In the genomic region with DNA sequence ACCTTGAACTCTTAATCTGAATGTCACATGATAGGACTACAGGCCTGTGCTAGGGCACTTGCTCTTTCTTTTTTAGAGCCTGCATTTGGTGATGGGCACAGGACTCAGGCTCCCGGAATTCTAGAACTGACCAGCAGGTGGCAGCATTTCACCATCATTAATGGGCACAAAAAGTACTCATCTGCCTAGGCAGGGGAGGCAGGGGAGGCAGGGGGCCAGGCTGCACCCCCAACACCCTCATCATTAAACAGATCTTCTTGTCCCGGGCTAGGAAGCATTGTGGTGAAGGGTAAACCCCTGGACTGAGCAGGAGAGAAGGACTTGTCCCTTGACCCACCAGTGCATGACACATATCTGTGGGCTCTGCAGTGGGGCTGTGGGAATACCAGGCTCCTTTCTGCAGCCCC, we compare ENCODE assay signal across 9 mouse cellular contexts. TPM values are rescaled to one million over a fixed set of nuclear protein-coding genes. Genes with fewer than 3 reads are reported as not detected.
DNase-seq lines count a peak whose midpoint lies in the region; ATAC-seq and TF ChIP-seq lines count a peak whose summit lies in the region.
"Had no signal": no experiment of that assay in that cellular context is flagged by ENCODE, and none has a peak within 500 bp of the region (broad histone marks: within the 10 kb centered on the region; RNA-seq: fewer than 3 reads in every experiment).

No protein-coding gene starts in this region.

- no peak overlapping the region for H3K4me3 ChIP-seq in ES-Bruce4 (ENCODE audit: low read depth, low read length)
- H3K4me3 ChIP-seq in embryonic facial prominence, embryonic 10.5 days: no peak overlapping the region
- no peak overlapping the region for H3K4me3 ChIP-seq in heart, postnatal 0 days (ENCODE audit: low read depth, low read length)
- H3K4me3 ChIP-seq in layer of hippocampus, adult 2 months: no peak overlapping the region

- no peak overlapping the region for H3K9ac ChIP-seq in ES-Bruce4 (ENCODE audit: low read depth, poor library complexity, severe bottlenecking)
- no peak overlapping the region for H3K9ac ChIP-seq in heart, postnatal 0 days (replicated peaks; ENCODE audit: low read depth, low read length)

- no peaks in the 10 kb centered on the region for H3K9me3 ChIP-seq in ES-Bruce4 (replicated peaks; ENCODE audit: control insufficient read depth, insufficient read depth, low read length, poor library complexity, severe bottlenecking)
- no peaks in the 10 kb centered on the region for H3K9me3 ChIP-seq in embryonic facial prominence, embryonic 10.5 days
- no peaks in the 10 kb centered on the region for H3K9me3 ChIP-seq in heart, postnatal 0 days (replicated peaks; ENCODE audit: control insufficient read depth, low read length)

- H3K27ac ChIP-seq in ES-Bruce4 (ENCODE audit: insufficient read depth, low read length): no peak overlapping the region
- no peak overlapping the region for H3K27ac ChIP-seq in embryonic facial prominence, embryonic 10.5 days (replicated peaks)
- H3K27ac ChIP-seq in heart, postnatal 0 days (ENCODE audit: low read depth): no peak overlapping the region
- H3K27ac ChIP-seq in layer of hippocampus, adult 2 months: no peak overlapping the region

- no peaks in the 10 kb centered on the region for H3K36me3 ChIP-seq in ES-Bruce4 (ENCODE audit: control insufficient read depth, insufficient read depth, low read length, poor library complexity, severe bottlenecking)
- no peaks in the 10 kb centered on the region for H3K36me3 ChIP-seq in embryonic facial prominence, embryonic 10.5 days (replicated peaks)
- H3K36me3 ChIP-seq in heart, postnatal 0 days (replicated peaks; ENCODE audit: control insufficient read depth, insufficient read depth, low read length): no peaks in the 10 kb centered on the region

- peak; percentile 79 for DNase-seq in adrenal gland, postnatal 14 days
- DNase-seq in embryonic facial prominence, embryonic 10.5 days (ENCODE audit: low spot score): peak; percentile 79
- DNase-seq in heart, postnatal 0 days (ENCODE audit: low spot score): no peak
- DNase-seq in layer of hippocampus, adult 2 months (ENCODE audit: low spot score in 2 of 2): peak; percentile 68 to 90
- DNase-seq in lung, postnatal 10 days: peak; percentile 73
- DNase-seq in right cerebral cortex, adult 18-20 months: peak; percentile 67

- TF ChIP-seq EP300 in ES-Bruce4 (IDR thresholded peaks at IDR 0.05; ENCODE audit: insufficient read depth, low read depth, low read length): no peak
- TF ChIP-seq EP300 in heart, postnatal 0 days (IDR thresholded peaks at IDR 0.05; ENCODE audit: low read depth): no peak

- 8% methylated on average over 2 of the region's 2 CpGs for WGBS in embryonic facial prominence, embryonic 10.5 days
- WGBS in heart, postnatal 0 days: 0% methylated on average over 2 of the region's 2 CpGs

- no peak for TF ChIP-seq POLR2A in ES-Bruce4 (IDR thresholded peaks at IDR 0.05; ENCODE audit: insufficient read depth, low read length)

- H3K4me1 ChIP-seq in ES-Bruce4 (ENCODE audit: control insufficient read depth, insufficient read depth, low read length): no peaks in the 10 kb centered on the region
- peaks cover 3% of the 10 kb centered on the region; the same call in 1 of the 2 replicates for H3K4me1 ChIP-seq in embryonic facial prominence, embryonic 10.5 days
- no peaks in the 10 kb centered on the region for H3K4me1 ChIP-seq in heart, postnatal 0 days (ENCODE audit: control insufficient read depth, insufficient read depth)

- ATAC-seq in heart, postnatal 0 days (ENCODE audit: insufficient read depth, low read depth): no peak
- no peak for ATAC-seq in megakaryocyte-erythroid progenitor cell, adult 5-6 weeks (replicated peaks; ENCODE audit: low FRiP score, low TSS enrichment, poor library complexity, severe bottlenecking)

- H3K4me2 ChIP-seq in heart, postnatal 0 days (ENCODE audit: low read depth, low read length): no peak overlapping the region

- H3K27me3 ChIP-seq in ES-Bruce4 (ENCODE audit: control insufficient read depth, insufficient read depth, low read length, poor library complexity, severe bottlenecking): no peaks in the 10 kb centered on the region
- peaks cover 8% of the 10 kb centered on the region; the same call in 1 of the 2 replicates for H3K27me3 ChIP-seq in embryonic facial prominence, embryonic 10.5 days (replicated peaks; ENCODE audit: low read depth, poor library complexity, severe bottlenecking)
- no peaks in the 10 kb centered on the region for H3K27me3 ChIP-seq in heart, postnatal 0 days (ENCODE audit: control insufficient read depth, insufficient read depth, low read length)

- peak; percentile 61 for TF ChIP-seq CTCF in ES-Bruce4 (IDR thresholded peaks at IDR 0.05; ENCODE audit: low read depth, low read length)
- TF ChIP-seq CTCF in heart, postnatal 0 days (IDR thresholded peaks at IDR 0.05; ENCODE audit: low read depth): peak; percentile 72
- peak; percentile 91 for TF ChIP-seq CTCF in layer of hippocampus, adult 2 months (conservative IDR thresholded peaks at IDR 0.05)

RNA-seq across cellular contexts. Expression of a gene that starts 29.0 kb away (rescaled TPM):
- 1.3 TPM in 2 replicates for polyA plus RNA-seq in ES-Bruce4 (2011; ENCODE audit: insufficient read depth, insufficient read length, low read depth, missing spikeins)
- total RNA-seq in adrenal gland, postnatal 14 days (2021): 0.19 TPM in 1 of 2 replicates, not detected in the other
- 4.4 and 4.7 TPM in 2 replicates for polyA plus RNA-seq in embryonic facial prominence, embryonic 10.5 days (2016; fragmentation: Nextera tagmentation; extraction: Ambion mirVana)
- total RNA-seq in heart, postnatal 0 days (2014; rRNA removed; ENCODE audit: low replicate concordance): 1.3 and 4.2 TPM in 2 replicates
- 0.08 and 0.14 TPM in 2 replicates for polyA plus RNA-seq in heart, postnatal 0 days (2015; fragmentation: Nextera tagmentation; extraction: Ambion mirVana)
- under 1 TPM; 0.32 to 0.44 TPM for total RNA-seq in layer of hippocampus, adult 2 months (2021)
- total RNA-seq in megakaryocyte-erythroid progenitor cell, adult 5-6 weeks (2014; fragmentation: Nextera tagmentation): not detected in 2 replicates
- not detected in 2 replicates for total RNA-seq in megakaryocyte-erythroid progenitor cell, adult 5-6 weeks (2017)
- total RNA-seq: hematopoietic stem cell, adult 5-6 weeks had no signal
